12 mouse cellular contexts compared by ENCODE assay signal in the genomic region with DNA sequence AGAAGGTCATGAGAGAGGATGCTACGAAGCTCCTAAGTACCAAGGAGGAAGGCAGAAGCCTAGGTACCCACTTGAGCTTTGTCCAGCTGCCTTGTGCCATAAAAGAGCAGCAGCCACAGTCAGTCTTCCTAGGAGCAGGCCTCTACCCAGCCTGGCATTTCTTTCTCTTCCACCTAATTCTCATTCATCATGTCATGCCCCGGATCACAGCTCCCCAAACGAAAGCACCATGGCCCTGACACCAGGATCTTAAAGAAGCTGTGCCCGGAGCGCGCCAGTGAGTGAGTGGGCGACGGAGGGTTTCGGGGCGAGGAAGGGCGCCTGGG.
A peak's percentile ranks its signal among the peaks of the same experiment; 100 is the strongest.
DNase-seq lines count a peak whose midpoint lies in the region; ATAC-seq lines count a peak whose summit lies in the region.
"Had no signal": no experiment of that assay in that cellular context is flagged by ENCODE, and none has a peak within 500 bp of the region (broad histone marks: within the 10 kb centered on the region; RNA-seq: fewer than 3 reads in every experiment).

No protein-coding gene starts in this region.

- no peak for ATAC-seq in embryonic facial prominence, embryonic 14.5 days (ENCODE audit: low read depth)
- peak; percentile 6; the same call in 1 of the 2 replicates for ATAC-seq in hindbrain, embryonic 14.5 days (ENCODE audit: low FRiP score)
- peak; percentile 54; the same call in 1 of the 2 replicates for ATAC-seq in neural tube, embryonic 13.5 days (ENCODE audit: low read depth)
- ATAC-seq: intestine, embryonic 16.5 days; lung, postnatal 0 days had no signal

- peak; percentile 6 for DNase-seq in layer of hippocampus, adult 11-12 months (ENCODE audit: low spot score)
- DNase-seq in layer of hippocampus, adult 9-11 months: no peak
- no peak for DNase-seq in embryonic facial prominence, embryonic 14.5 days (ENCODE audit: low spot score)
- no peak for DNase-seq in hindbrain, embryonic 14.5 days (ENCODE audit: low spot score)
- DNase-seq in right cerebral cortex, adult 18-20 months: no peak
- no peak for DNase-seq in gastrocnemius, adult 8-10 months (ENCODE audit: low spot score in 2 of 2)
- DNase-seq: cerebellum, adult 11-12 months; heart, adult 18-20 months had no signal

- 0 out of 2 replicates have a peak, but pooled peaks cover 3% of the 10 kb centered on the region for H3K4me1 ChIP-seq in embryonic facial prominence, embryonic 14.5 days (ENCODE audit: control insufficient read depth, insufficient read depth, low read length)
- peaks cover 21% of the 10 kb centered on the region for H3K4me1 ChIP-seq in hindbrain, embryonic 14.5 days (replicated peaks; ENCODE audit: control insufficient read depth, insufficient read depth, low read length)
- H3K4me1 ChIP-seq in neural tube, embryonic 13.5 days (replicated peaks): peaks cover 26% of the 10 kb centered on the region

- no peaks in the 10 kb centered on the region for H3K9me3 ChIP-seq in embryonic facial prominence, embryonic 14.5 days (ENCODE audit: control insufficient read depth, low read length)
- H3K9me3 ChIP-seq in hindbrain, embryonic 14.5 days (ENCODE audit: control insufficient read depth, low read length): no peaks in the 10 kb centered on the region
- H3K9me3 ChIP-seq in neural tube, embryonic 13.5 days: no peaks in the 10 kb centered on the region

- 49% methylated on average over 11 of the region's 11 CpGs for WGBS in embryonic facial prominence, embryonic 14.5 days
- 24% methylated on average over 11 of the region's 11 CpGs for WGBS in hindbrain, embryonic 14.5 days
- whole genome bisulfite sequencing in neural tube, embryonic 13.5 days: 12% methylated on average over 11 of the region's 11 CpGs

- no peak overlapping the region for H3K9ac ChIP-seq in embryonic facial prominence, embryonic 14.5 days (ENCODE audit: low read depth, low read length)
- no peak overlapping the region for H3K9ac ChIP-seq in hindbrain, embryonic 14.5 days
- H3K9ac ChIP-seq in neural tube, embryonic 13.5 days: peak overlapping the region; percentile 4

- no peaks in the 10 kb centered on the region for H3K36me3 ChIP-seq in embryonic facial prominence, embryonic 14.5 days (ENCODE audit: control insufficient read depth, insufficient read depth, low read length)
- no peaks in the 10 kb centered on the region for H3K36me3 ChIP-seq in hindbrain, embryonic 14.5 days (replicated peaks; ENCODE audit: control insufficient read depth, insufficient read depth)
- no peaks in the 10 kb centered on the region for H3K36me3 ChIP-seq in neural tube, embryonic 13.5 days

- no peak overlapping the region for H3K4me3 ChIP-seq in embryonic facial prominence, embryonic 14.5 days (ENCODE audit: low read depth, low read length)
- no peak overlapping the region for H3K4me3 ChIP-seq in hindbrain, embryonic 14.5 days (replicated peaks; ENCODE audit: low read length)
- H3K4me3 ChIP-seq in neural tube, embryonic 13.5 days: peak overlapping the region; percentile 15
- H3K4me3 ChIP-seq: myocyte had no signal

- peak overlapping the region; percentile 35 for H3K4me2 ChIP-seq in embryonic facial prominence, embryonic 14.5 days (ENCODE audit: low read depth, low read length)
- H3K4me2 ChIP-seq in hindbrain, embryonic 14.5 days (replicated peaks): peak overlapping the region; percentile 42
- peak overlapping the region; percentile 45 for H3K4me2 ChIP-seq in neural tube, embryonic 13.5 days

- H3K27me3 ChIP-seq in embryonic facial prominence, embryonic 14.5 days (replicated peaks; ENCODE audit: control insufficient read depth, insufficient read depth, low read length): no peaks in the 10 kb centered on the region
- H3K27me3 ChIP-seq in hindbrain, embryonic 14.5 days (ENCODE audit: control insufficient read depth, insufficient read depth, low read length): peaks cover 3% of the 10 kb centered on the region; the same call in 1 of the 2 replicates
- peaks cover 11% of the 10 kb centered on the region for H3K27me3 ChIP-seq in neural tube, embryonic 13.5 days

- no peak overlapping the region for H3K27ac ChIP-seq in embryonic facial prominence, embryonic 14.5 days (replicated peaks; ENCODE audit: low read depth, low read length)
- peak overlapping the region; percentile 53; the same call in 1 of the 2 replicates for H3K27ac ChIP-seq in hindbrain, embryonic 14.5 days
- peak overlapping the region; percentile 52 for H3K27ac ChIP-seq in neural tube, embryonic 13.5 days (replicated peaks)
